Mouse (Mus musculus): ENCODE results near the gene Gemin5.

- no peak for TF ChIP-seq CTCF (IDR thresholded peaks at IDR 0.05; ENCODE audit: low read depth, low read length)
- no peak for TF ChIP-seq GATA2 (IDR thresholded peaks at IDR 0.05; ENCODE audit: borderline replicate concordance, low read depth, low read length)
- TF ChIP-seq GATA1 (IDR thresholded peaks at IDR 0.05; ENCODE audit: borderline replicate concordance, low read length), result no peak
- TF ChIP-seq POLR2AphosphoS5 (IDR thresholded peaks at IDR 0.05; ENCODE audit: insufficient replicate concordance, low read depth, low read length), result no peak
- no peak for TF ChIP-seq TAL1 (conservative IDR thresholded peaks at IDR 0.05; ENCODE audit: low read depth, low read length)
Measured at GRCm38 (mm10) chr11:58180756-58181155, 12.4 kb upstream of the Gemin5 start.

All from G1E (cell line).